Comparison of ENCODE assay signal across 16 mouse cellular contexts in the genomic region with DNA sequence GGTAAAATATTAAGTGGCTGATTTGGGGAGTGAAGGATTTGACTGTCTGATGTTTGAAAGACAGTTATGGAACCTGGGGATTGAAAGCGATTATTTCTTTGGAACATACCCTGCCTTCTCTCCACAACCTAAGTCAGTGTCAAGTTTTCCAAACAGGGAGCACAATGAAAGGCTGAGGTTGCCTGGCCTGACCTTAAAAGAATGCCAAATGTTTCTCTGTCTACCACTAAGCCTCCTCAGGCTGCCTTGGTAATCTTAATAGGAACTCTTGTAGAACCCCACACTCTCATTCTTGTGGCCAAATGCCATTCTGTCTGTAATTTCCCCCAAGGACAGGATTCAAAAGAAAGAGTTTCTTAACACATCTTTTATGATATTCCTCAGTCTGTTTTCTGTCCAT. TPM values are rescaled to one million over a fixed set of nuclear protein-coding genes. Genes with fewer than 3 reads are reported as not detected.
DNase-seq lines count a peak whose midpoint lies in the region; ATAC-seq lines count a peak whose summit lies in the region.
"Had no signal": no experiment of that assay in that cellular context is flagged by ENCODE, and none has a peak within 500 bp of the region (broad histone marks: within the 10 kb centered on the region; RNA-seq: fewer than 3 reads in every experiment).

No protein-coding gene starts in this region.

- no peak overlapping the region for H3K27ac ChIP-seq in forebrain, embryonic 14.5 days (ENCODE audit: low read depth, low read length)
- no peak overlapping the region for H3K27ac ChIP-seq in forebrain, embryonic 11.5 days (ENCODE audit: low read depth, low read length)
- H3K27ac ChIP-seq in hindbrain, embryonic 15.5 days (replicated peaks) = 0 out of 2 replicates have a peak overlapping the region, but pooled peaks have one; percentile 2
- H3K27ac ChIP-seq in hindbrain, embryonic 11.5 days (ENCODE audit: low read depth, low read length) = no peak overlapping the region
- no peak overlapping the region for H3K27ac ChIP-seq in midbrain, embryonic 15.5 days
- H3K27ac ChIP-seq in midbrain, embryonic 14.5 days (replicated peaks; ENCODE audit: low read depth, low read length) = no peak overlapping the region
- H3K27ac ChIP-seq: embryonic facial prominence, embryonic 13.5 days; gastrocnemius, adult 2 months; hindbrain, embryonic 10.5 days; intestine, embryonic 15.5 days had no signal

- no peaks in the 10 kb centered on the region for H3K27me3 ChIP-seq in forebrain, embryonic 14.5 days (replicated peaks; ENCODE audit: control insufficient read depth, insufficient read depth, low read length)
- H3K27me3 ChIP-seq in forebrain, embryonic 11.5 days (ENCODE audit: control insufficient read depth, insufficient read depth, low read length) = no peaks in the 10 kb centered on the region
- no peaks in the 10 kb centered on the region for H3K27me3 ChIP-seq in hindbrain, embryonic 15.5 days
- H3K27me3 ChIP-seq in hindbrain, embryonic 11.5 days (ENCODE audit: control insufficient read depth, insufficient read depth, low read length) = no peaks in the 10 kb centered on the region
- H3K27me3 ChIP-seq in midbrain, embryonic 15.5 days (replicated peaks) = no peaks in the 10 kb centered on the region
- H3K27me3 ChIP-seq in midbrain, embryonic 14.5 days (ENCODE audit: control insufficient read depth, insufficient read depth, low read length) = no peaks in the 10 kb centered on the region
- H3K27me3 ChIP-seq: embryonic facial prominence, embryonic 13.5 days; heart, embryonic 12.5 days; intestine, embryonic 15.5 days had no signal

- no peak overlapping the region for H3K4me3 ChIP-seq in forebrain, embryonic 14.5 days (ENCODE audit: low read depth, low read length)
- H3K4me3 ChIP-seq in forebrain, embryonic 11.5 days (ENCODE audit: low read depth, low read length) = no peak overlapping the region
- H3K4me3 ChIP-seq in hindbrain, embryonic 15.5 days = no peak overlapping the region
- no peak overlapping the region for H3K4me3 ChIP-seq in hindbrain, embryonic 11.5 days (ENCODE audit: low read depth, low read length)
- no peak overlapping the region for H3K4me3 ChIP-seq in midbrain, embryonic 15.5 days
- no peak overlapping the region for H3K4me3 ChIP-seq in midbrain, embryonic 14.5 days (replicated peaks; ENCODE audit: low read depth, low read length)
- H3K4me3 ChIP-seq: embryonic facial prominence, embryonic 13.5 days; gastrocnemius, adult 2 months; heart, embryonic 12.5 days; hindbrain, embryonic 10.5 days; intestine, embryonic 15.5 days had no signal

- no peak overlapping the region for H3K9ac ChIP-seq in forebrain, embryonic 14.5 days (ENCODE audit: low read length)
- no peak overlapping the region for H3K9ac ChIP-seq in forebrain, embryonic 11.5 days (ENCODE audit: low read length)
- H3K9ac ChIP-seq in hindbrain, embryonic 15.5 days = no peak overlapping the region
- H3K9ac ChIP-seq in hindbrain, embryonic 11.5 days (ENCODE audit: low read depth, low read length) = no peak overlapping the region
- H3K9ac ChIP-seq in midbrain, embryonic 15.5 days = no peak overlapping the region
- H3K9ac ChIP-seq in midbrain, embryonic 14.5 days (replicated peaks; ENCODE audit: low read length) = no peak overlapping the region
- H3K9ac ChIP-seq: embryonic facial prominence, embryonic 13.5 days; heart, embryonic 12.5 days; intestine, embryonic 15.5 days had no signal

- 66% methylated on average over 1 of the region's 1 CpGs for WGBS in forebrain, embryonic 14.5 days
- WGBS in forebrain, embryonic 11.5 days = 93% methylated on average over 1 of the region's 1 CpGs
- 69% methylated on average over 1 of the region's 1 CpGs for WGBS in hindbrain, embryonic 15.5 days
- 82% methylated on average over 1 of the region's 1 CpGs for WGBS in hindbrain, embryonic 11.5 days
- WGBS in midbrain, embryonic 15.5 days = 78% methylated on average over 1 of the region's 1 CpGs
- 86% methylated on average over 1 of the region's 1 CpGs for WGBS in midbrain, embryonic 14.5 days

- no peak for DNase-seq in forebrain, embryonic 14.5 days (ENCODE audit: low spot score)
- DNase-seq in forebrain, embryonic 11.5 days (ENCODE audit: low spot score) = no peak
- no peak for DNase-seq in hindbrain, embryonic 11.5 days (ENCODE audit: low spot score)
- no peak for DNase-seq in midbrain, embryonic 14.5 days
- DNase-seq in cerebellum, adult 11-12 months = no peak
- DNase-seq: cerebellum, adult 18-20 months; cerebellum, postnatal 36 days; gastrocnemius, adult 2 months had no signal

- no peaks in the 10 kb centered on the region for H3K36me3 ChIP-seq in forebrain, embryonic 14.5 days (ENCODE audit: control insufficient read depth, insufficient read depth, low read length)
- H3K36me3 ChIP-seq in forebrain, embryonic 11.5 days (ENCODE audit: control insufficient read depth, insufficient read depth, low read length) = no peaks in the 10 kb centered on the region
- no peaks in the 10 kb centered on the region for H3K36me3 ChIP-seq in hindbrain, embryonic 15.5 days
- H3K36me3 ChIP-seq in hindbrain, embryonic 11.5 days (ENCODE audit: control insufficient read depth, insufficient read depth, low read length) = no peaks in the 10 kb centered on the region
- no peaks in the 10 kb centered on the region for H3K36me3 ChIP-seq in midbrain, embryonic 15.5 days (replicated peaks)
- H3K36me3 ChIP-seq in midbrain, embryonic 14.5 days (ENCODE audit: control insufficient read depth, insufficient read depth, low read length) = no peaks in the 10 kb centered on the region
- H3K36me3 ChIP-seq: embryonic facial prominence, embryonic 13.5 days; heart, embryonic 12.5 days; hindbrain, embryonic 10.5 days; intestine, embryonic 15.5 days had no signal

- ATAC-seq in forebrain, embryonic 14.5 days = peak; percentile 45
- ATAC-seq in forebrain, embryonic 11.5 days (replicated peaks; ENCODE audit: low FRiP score) = no peak
- peak; percentile 15; the same call in 1 of the 2 replicates for ATAC-seq in hindbrain, embryonic 15.5 days (ENCODE audit: low FRiP score, low read depth)
- no peak for ATAC-seq in hindbrain, embryonic 11.5 days (ENCODE audit: low FRiP score)
- 0 out of 2 replicates have a peak, but pooled peaks have one; percentile 54 for ATAC-seq in midbrain, embryonic 15.5 days (replicated peaks)
- ATAC-seq in midbrain, embryonic 14.5 days (ENCODE audit: low FRiP score, low TSS enrichment) = no peak
- ATAC-seq: intestine, embryonic 15.5 days had no signal

- H3K9me3 ChIP-seq in forebrain, embryonic 14.5 days (replicated peaks; ENCODE audit: control insufficient read depth, low read length) = no peaks in the 10 kb centered on the region
- H3K9me3 ChIP-seq in forebrain, embryonic 11.5 days (ENCODE audit: control insufficient read depth, low read length) = no peaks in the 10 kb centered on the region
- no peaks in the 10 kb centered on the region for H3K9me3 ChIP-seq in hindbrain, embryonic 15.5 days
- H3K9me3 ChIP-seq in hindbrain, embryonic 11.5 days (ENCODE audit: control insufficient read depth, low read length) = no peaks in the 10 kb centered on the region
- H3K9me3 ChIP-seq in midbrain, embryonic 15.5 days = no peaks in the 10 kb centered on the region
- no peaks in the 10 kb centered on the region for H3K9me3 ChIP-seq in midbrain, embryonic 14.5 days (ENCODE audit: control insufficient read depth, low read length)
- H3K9me3 ChIP-seq: embryonic facial prominence, embryonic 13.5 days; heart, embryonic 12.5 days; hindbrain, embryonic 10.5 days; intestine, embryonic 15.5 days had no signal

- peaks cover 4% of the 10 kb centered on the region; the same call in 1 of the 2 replicates for H3K4me1 ChIP-seq in forebrain, embryonic 14.5 days (ENCODE audit: control insufficient read depth, insufficient read depth, low read length)
- no peaks in the 10 kb centered on the region for H3K4me1 ChIP-seq in forebrain, embryonic 11.5 days (replicated peaks; ENCODE audit: control insufficient read depth, insufficient read depth, low read length)
- H3K4me1 ChIP-seq in hindbrain, embryonic 15.5 days (replicated peaks) = 0 out of 2 replicates have a peak, but pooled peaks cover 5% of the 10 kb centered on the region
- no peaks in the 10 kb centered on the region for H3K4me1 ChIP-seq in hindbrain, embryonic 11.5 days (replicated peaks; ENCODE audit: control insufficient read depth, insufficient read depth, low read length)
- 0 out of 2 replicates have a peak, but pooled peaks cover 4% of the 10 kb centered on the region for H3K4me1 ChIP-seq in midbrain, embryonic 15.5 days
- 0 out of 2 replicates have a peak, but pooled peaks cover 5% of the 10 kb centered on the region for H3K4me1 ChIP-seq in midbrain, embryonic 14.5 days (ENCODE audit: control insufficient read depth, insufficient read depth, low read length)
- H3K4me1 ChIP-seq: embryonic facial prominence, embryonic 13.5 days; heart, embryonic 12.5 days; hindbrain, embryonic 10.5 days; intestine, embryonic 15.5 days had no signal

- no peak overlapping the region for H3K4me2 ChIP-seq in forebrain, embryonic 14.5 days (ENCODE audit: low read length)
- H3K4me2 ChIP-seq in forebrain, embryonic 11.5 days (ENCODE audit: low read depth, low read length, severe bottlenecking) = no peak overlapping the region
- no peak overlapping the region for H3K4me2 ChIP-seq in hindbrain, embryonic 15.5 days
- H3K4me2 ChIP-seq in hindbrain, embryonic 11.5 days (replicated peaks; ENCODE audit: low read depth, low read length) = no peak overlapping the region
- H3K4me2 ChIP-seq in midbrain, embryonic 15.5 days = no peak overlapping the region
- H3K4me2 ChIP-seq in midbrain, embryonic 14.5 days (ENCODE audit: low read length) = no peak overlapping the region
- H3K4me2 ChIP-seq: embryonic facial prominence, embryonic 13.5 days; heart, embryonic 12.5 days; intestine, embryonic 15.5 days had no signal

RNA-seq across cellular contexts. Expression of a gene that starts 3.5 kb away (rescaled TPM):
- not detected in 2 replicates for polyA plus RNA-seq in forebrain, embryonic 14.5 days (2014; fragmentation: Nextera tagmentation; extraction: Ambion mirVana)
- not detected in 2 replicates for polyA plus RNA-seq in forebrain, embryonic 11.5 days (2014; fragmentation: Nextera tagmentation; extraction: Ambion mirVana)
- polyA plus RNA-seq in hindbrain, embryonic 15.5 days (2015; fragmentation: Nextera tagmentation; extraction: Ambion mirVana) = not detected in 2 replicates
- polyA plus RNA-seq in hindbrain, embryonic 11.5 days (2014; fragmentation: Nextera tagmentation; extraction: Ambion mirVana) = not detected in 2 replicates
- polyA plus RNA-seq in midbrain, embryonic 15.5 days (2015; fragmentation: Nextera tagmentation; extraction: Ambion mirVana) = 0.21 TPM in 1 of 2 replicates, not detected in the other
- polyA plus RNA-seq in midbrain, embryonic 14.5 days (2014; fragmentation: Nextera tagmentation; extraction: Ambion mirVana) = not detected in 2 replicates
- polyA plus RNA-seq: C2C12; embryonic facial prominence, embryonic 13.5 days; heart, embryonic 12.5 days; heart, embryonic 16.5 days; hindbrain, embryonic 10.5 days; intestine, embryonic 15.5 days had no signal

Comparison
In these comparisons a context has a peak if more than half of its experiments do, and no peak if none do; other contexts are left out.
1. ATAC-seq: peak in forebrain, embryonic 14.5 days (single experiment), hindbrain, embryonic 15.5 days (single experiment) and midbrain, embryonic 15.5 days (single experiment); none in forebrain, embryonic 11.5 days (single experiment), hindbrain, embryonic 11.5 days (single experiment) and midbrain, embryonic 14.5 days (single experiment).